ENCODE assay signal across 28 mouse cellular contexts in genomic region chr8:8746691-8747090, GRCm38 (mm10).
"Had no signal": no experiment of that assay in that cellular context is flagged by ENCODE, and none has a peak within 500 bp of the region (broad histone marks: within the 10 kb centered on the region; RNA-seq: fewer than 3 reads in every experiment).

No protein-coding gene starts in this region.

- H3K27ac ChIP-seq: heart, adult 2 months; heart, embryonic 13.5 days; heart, embryonic 15.5 days; hindbrain, embryonic 10.5 days; hindbrain, embryonic 12.5 days; hindbrain, embryonic 14.5 days; intestine, embryonic 15.5 days; kidney, postnatal 0 days; limb, embryonic 10.5 days; limb, embryonic 12.5 days; liver, embryonic 13.5 days had no signal

- H3K4me3 ChIP-seq: heart, adult 2 months; heart, embryonic 13.5 days; heart, embryonic 15.5 days; hindbrain, embryonic 10.5 days; hindbrain, embryonic 12.5 days; intestine, embryonic 15.5 days; limb, embryonic 10.5 days; limb, embryonic 12.5 days; liver, embryonic 13.5 days had no signal

- H3K27me3 ChIP-seq: heart, embryonic 13.5 days; heart, embryonic 15.5 days; hindbrain, embryonic 12.5 days; intestine, embryonic 15.5 days; limb, embryonic 12.5 days; liver, embryonic 13.5 days had no signal

- ATAC-seq: hindbrain, embryonic 16.5 days; inflammation-experienced regulatory T-cells, adult 6 months; intestine, embryonic 15.5 days; intestine, postnatal 0 days had no signal

- H3K9me3 ChIP-seq: heart, embryonic 13.5 days; heart, embryonic 15.5 days; hindbrain, embryonic 10.5 days; hindbrain, embryonic 12.5 days; intestine, embryonic 15.5 days; limb, embryonic 10.5 days; limb, embryonic 12.5 days; liver, embryonic 13.5 days had no signal

- H3K36me3 ChIP-seq: heart, embryonic 13.5 days; heart, embryonic 15.5 days; hindbrain, embryonic 10.5 days; hindbrain, embryonic 12.5 days; intestine, embryonic 15.5 days; limb, embryonic 10.5 days; limb, embryonic 12.5 days; liver, embryonic 13.5 days had no signal

- H3K4me2 ChIP-seq: heart, embryonic 11.5 days; heart, embryonic 13.5 days; heart, embryonic 15.5 days; hindbrain, embryonic 12.5 days; hindbrain, embryonic 14.5 days; intestine, embryonic 15.5 days; limb, embryonic 12.5 days; liver, embryonic 11.5 days; liver, embryonic 13.5 days had no signal

- DNase-seq: gastrocnemius, postnatal 14 days; gastrocnemius, postnatal 36 days; heart, adult 11 months; heart, adult 2 months; heart, postnatal 14 days; heart, postnatal 36 days; kidney, adult 18-20 months; kidney, adult 8-10 months; kidney, postnatal 14 days; kidney, postnatal 36 days; layer of hippocampus, adult 9-11 months; layer of hippocampus, postnatal 36 days; liver; liver, embryonic 13.5 days had no signal

- H3K4me1 ChIP-seq: heart, embryonic 13.5 days; heart, embryonic 15.5 days; hindbrain, embryonic 10.5 days; hindbrain, embryonic 12.5 days; intestine, embryonic 15.5 days; limb, embryonic 10.5 days; limb, embryonic 12.5 days; liver, embryonic 13.5 days had no signal

- H3K9ac ChIP-seq: heart, embryonic 13.5 days; heart, embryonic 15.5 days; hindbrain, embryonic 12.5 days; hindbrain, embryonic 14.5 days; intestine, embryonic 15.5 days; limb, embryonic 12.5 days; liver, embryonic 13.5 days had no signal
